Mouse (Mus musculus): ENCODE data around the gene Sh2d5. TPM values are rescaled to one million over a fixed set of nuclear protein-coding genes. Genes with fewer than 3 reads are reported as not detected.
A peak's percentile ranks its signal among the peaks of the same experiment; 100 is the strongest.

The Sh2d5 gene
- polyA plus RNA-seq, 1 experiment, result 0.16 TPM

GRCm38 (mm10) chr4:138288691-138289090 lies 38.5 kb downstream of the Sh2d5 start:
- H3K4me3 ChIP-seq (ENCODE audit: insufficient read depth, low read length), result no peak overlapping the region
- H3K4me1 ChIP-seq (ENCODE audit: control insufficient read depth, insufficient read depth, low read length), result peaks cover 8% of the 10 kb centered on the region
- no peak overlapping the region for H3K27ac ChIP-seq (ENCODE audit: insufficient read depth, low read depth, low read length)
- no peak for TF ChIP-seq CTCF (IDR thresholded peaks at IDR 0.05; ENCODE audit: low read depth, low read length)
- TF ChIP-seq POLR2A (IDR thresholded peaks at IDR 0.05; ENCODE audit: borderline replicate concordance, low read depth, low read length), result no peak

GRCm38 (mm10) chr4:138292028-138292427 lies 41.8 kb downstream of the Sh2d5 start:
- TF ChIP-seq POLR2A (IDR thresholded peaks at IDR 0.05; ENCODE audit: borderline replicate concordance, low read depth, low read length) (no peak), CTCF (IDR thresholded peaks at IDR 0.05; ENCODE audit: low read depth, low read length) (no peak)
- Histone ChIP-seq H3K27ac (ENCODE audit: insufficient read depth, low read depth, low read length) (no peak overlapping the region), H3K4me1 (ENCODE audit: control insufficient read depth, insufficient read depth, low read length) (peaks cover 8% of the 10 kb centered on the region), H3K4me3 (ENCODE audit: insufficient read depth, low read length) (no peak overlapping the region)

- Histone ChIP-seq H3K4me1 (ENCODE audit: control insufficient read depth, insufficient read depth, low read length) (peaks cover 5% of the 10 kb centered on the region), H3K27ac (ENCODE audit: insufficient read depth, low read depth, low read length) (no peak overlapping the region), H3K4me3 (ENCODE audit: insufficient read depth, low read length) (no peak overlapping the region)
- TF ChIP-seq CTCF (IDR thresholded peaks at IDR 0.05; ENCODE audit: low read depth, low read length) (no peak), POLR2A (IDR thresholded peaks at IDR 0.05; ENCODE audit: borderline replicate concordance, low read depth, low read length) (no peak)
Observed at GRCm38 (mm10) chr4:138293261-138293948, 43.2 kb downstream of the Sh2d5 start.

GRCm38 (mm10) chr4:138293949-138294550 lies 43.8 kb downstream of the Sh2d5 start:
- Histone ChIP-seq H3K4me1 (ENCODE audit: control insufficient read depth, insufficient read depth, low read length) (no peaks in the 10 kb centered on the region), H3K27ac (ENCODE audit: insufficient read depth, low read depth, low read length) (no peak overlapping the region), H3K4me3 (ENCODE audit: insufficient read depth, low read length) (no peak overlapping the region)
- TF ChIP-seq POLR2A (IDR thresholded peaks at IDR 0.05; ENCODE audit: borderline replicate concordance, low read depth, low read length) (no peak), CTCF (IDR thresholded peaks at IDR 0.05; ENCODE audit: low read depth, low read length) (no peak)

GRCm38 (mm10) chr4:138301271-138301780 lies 51.1 kb downstream of the Sh2d5 start:
- H3K4me1 ChIP-seq (ENCODE audit: control insufficient read depth, insufficient read depth, low read length), result peaks cover 10% of the 10 kb centered on the region
- TF ChIP-seq CTCF (IDR thresholded peaks at IDR 0.05; ENCODE audit: low read depth, low read length) (no peak), POLR2A (IDR thresholded peaks at IDR 0.05; ENCODE audit: borderline replicate concordance, low read depth, low read length) (no peak)
- H3K4me3 ChIP-seq (ENCODE audit: insufficient read depth, low read length), result no peak overlapping the region
- H3K27ac ChIP-seq (ENCODE audit: insufficient read depth, low read depth, low read length), result no peak overlapping the region

- no peak overlapping the region for H3K4me3 ChIP-seq (ENCODE audit: insufficient read depth, low read length)
- peaks cover 20% of the 10 kb centered on the region for H3K4me1 ChIP-seq (ENCODE audit: control insufficient read depth, insufficient read depth, low read length)
- TF ChIP-seq CTCF (IDR thresholded peaks at IDR 0.05; ENCODE audit: low read depth, low read length), result no peak
- no peak for TF ChIP-seq POLR2A (IDR thresholded peaks at IDR 0.05; ENCODE audit: borderline replicate concordance, low read depth, low read length)
- no peak overlapping the region for H3K27ac ChIP-seq (ENCODE audit: insufficient read depth, low read depth, low read length)
Observed at GRCm38 (mm10) chr4:138303011-138303410, 52.8 kb downstream of the Sh2d5 start.

GRCm38 (mm10) chr4:138303742-138304141 lies 53.5 kb downstream of the Sh2d5 start:
- Histone ChIP-seq H3K4me3 (ENCODE audit: insufficient read depth, low read length) (peak overlapping the region; percentile 89), H3K27ac (ENCODE audit: insufficient read depth, low read depth, low read length) (peak overlapping the region; percentile 59), H3K4me1 (ENCODE audit: control insufficient read depth, insufficient read depth, low read length) (peaks cover 20% of the 10 kb centered on the region)
- no peak for TF ChIP-seq POLR2A (IDR thresholded peaks at IDR 0.05; ENCODE audit: borderline replicate concordance, low read depth, low read length)
- no peak for TF ChIP-seq CTCF (IDR thresholded peaks at IDR 0.05; ENCODE audit: low read depth, low read length)

GRCm38 (mm10) chr4:138304340-138305104 lies 54.3 kb downstream of the Sh2d5 start, which contains the start of gene Ddost:
Gene Ddost (plus strand): TSS chr4:138304730.
- TF ChIP-seq POLR2A (IDR thresholded peaks at IDR 0.05; ENCODE audit: borderline replicate concordance, low read depth, low read length) (peak; percentile 24; the same call in 1 of the 2 replicates), CTCF (IDR thresholded peaks at IDR 0.05; ENCODE audit: low read depth, low read length) (peak; percentile 20; the same call in 1 of the 2 replicates)
- peak within 1 kb of the TSS; percentile 99 for H3K4me3 ChIP-seq (ENCODE audit: insufficient read depth, low read length)
- peaks cover 20% of the 10 kb centered on the region for H3K4me1 ChIP-seq (ENCODE audit: control insufficient read depth, insufficient read depth, low read length)

GRCm38 (mm10) chr4:138307025-138307424 lies 56.8 kb downstream of the Sh2d5 start:
- H3K4me1 ChIP-seq (ENCODE audit: control insufficient read depth, insufficient read depth, low read length), result peaks cover 20% of the 10 kb centered on the region
- H3K27ac ChIP-seq (ENCODE audit: insufficient read depth, low read depth, low read length), result no peak overlapping the region
- no peak overlapping the region for H3K4me3 ChIP-seq (ENCODE audit: insufficient read depth, low read length)
- TF ChIP-seq CTCF (IDR thresholded peaks at IDR 0.05; ENCODE audit: low read depth, low read length) (no peak), POLR2A (IDR thresholded peaks at IDR 0.05; ENCODE audit: borderline replicate concordance, low read depth, low read length) (no peak)

More at GRCm38 (mm10) chr4:138304340-138305104, 54.3 kb downstream of the Sh2d5 start, which contains the start of gene Ddost:
- H3K27ac ChIP-seq (ENCODE audit: insufficient read depth, low read depth, low read length), result peak within 1 kb of the TSS; percentile 59
